Mouse (Mus musculus): Measurements from ENCODE around the gene Med21. TPM values are rescaled to one million over a fixed set of nuclear protein-coding genes. Genes with fewer than 3 reads are reported as not detected.

Med21 gene
- polyA plus RNA-seq, 1 experiment = 68.3 TPM

DNA sequence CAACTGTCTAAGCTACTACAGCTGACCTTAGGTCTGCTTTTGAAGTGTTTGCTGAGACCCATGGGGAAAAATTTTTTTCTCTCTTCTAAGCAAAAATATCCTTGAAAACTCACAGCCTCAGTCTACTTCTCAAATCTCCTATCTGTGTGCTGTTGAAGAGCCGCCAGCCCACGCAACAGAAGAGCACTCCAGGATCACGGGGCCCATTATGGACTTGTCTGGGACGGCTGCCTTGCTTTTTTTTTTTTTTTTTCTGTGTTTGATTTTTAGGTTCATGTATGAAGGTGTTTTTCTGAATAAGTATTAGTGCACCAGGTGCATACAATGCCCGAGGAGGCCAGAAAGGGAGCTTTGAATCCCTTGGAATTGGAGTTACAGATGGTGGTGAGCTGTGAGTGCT is 5.9 kb upstream of the Med21 start:
- no peak for DNase-seq (ENCODE audit: extremely low spot score in 1 of 2, low spot score in 1 of 2)

DNA sequence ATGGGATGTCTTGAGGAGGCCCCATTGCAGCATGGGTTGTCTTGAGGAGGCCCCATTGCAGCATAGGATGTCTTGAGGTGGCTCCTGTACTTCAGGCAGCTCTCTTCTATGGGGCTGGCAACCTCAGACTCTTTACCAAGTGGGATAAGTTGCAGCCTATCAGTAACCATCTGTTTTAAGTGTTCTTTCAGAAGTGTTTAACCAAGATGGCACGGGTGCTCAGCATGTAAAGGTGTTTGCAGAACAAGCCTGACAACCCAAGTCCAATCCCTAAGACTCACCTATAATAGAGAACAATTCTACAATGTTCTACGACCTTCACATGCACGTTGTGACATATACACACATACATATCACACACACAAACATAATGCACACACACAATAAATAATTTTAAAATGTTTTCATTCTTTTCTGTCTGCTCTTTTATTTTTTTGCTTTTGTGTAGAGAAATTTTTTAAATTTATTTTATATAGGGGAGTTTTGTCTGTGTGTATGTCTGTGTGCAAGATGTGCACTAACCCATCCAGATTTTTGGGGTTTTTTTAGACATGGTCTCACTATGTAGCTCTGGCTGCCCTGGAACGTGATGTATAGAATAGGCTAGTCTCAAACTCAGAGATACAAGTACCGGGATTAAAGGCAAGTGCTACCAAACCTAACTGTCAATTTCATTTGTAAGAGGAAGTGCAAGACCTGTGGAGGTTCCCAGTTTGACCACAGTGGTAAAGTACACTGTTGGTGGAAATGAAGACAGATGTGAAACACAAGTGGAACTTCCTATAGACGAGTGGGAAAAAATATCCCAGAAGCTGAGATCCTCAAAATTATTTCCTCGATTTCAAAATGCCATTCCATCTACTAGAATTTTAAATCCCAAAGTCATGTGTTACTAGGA is 2.0 kb upstream of the Med21 start:
- DNase-seq (ENCODE audit: extremely low spot score in 1 of 2, low spot score in 1 of 2) = no peak

DNA sequence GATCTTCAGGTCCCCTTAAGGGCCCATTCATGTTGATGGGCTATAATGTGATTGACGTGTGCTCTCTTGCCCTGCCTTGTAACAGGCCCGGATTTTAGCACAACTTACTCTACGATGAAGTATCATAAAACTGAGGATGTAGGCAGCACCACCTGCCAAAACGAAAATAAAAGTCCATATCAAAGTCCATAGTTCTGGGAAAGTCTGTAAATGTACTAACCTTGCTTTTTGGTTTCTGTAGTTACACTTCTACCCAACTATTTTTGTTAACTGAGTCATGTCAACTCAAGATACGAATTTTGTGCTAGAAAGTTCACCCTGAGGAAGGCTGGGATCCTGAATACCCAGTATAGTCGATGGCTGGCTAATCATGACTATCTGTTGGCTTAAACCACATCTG is 1.4 kb upstream of the Med21 start:
- DNase-seq (ENCODE audit: extremely low spot score in 1 of 2, low spot score in 1 of 2) = no peak

DNA sequence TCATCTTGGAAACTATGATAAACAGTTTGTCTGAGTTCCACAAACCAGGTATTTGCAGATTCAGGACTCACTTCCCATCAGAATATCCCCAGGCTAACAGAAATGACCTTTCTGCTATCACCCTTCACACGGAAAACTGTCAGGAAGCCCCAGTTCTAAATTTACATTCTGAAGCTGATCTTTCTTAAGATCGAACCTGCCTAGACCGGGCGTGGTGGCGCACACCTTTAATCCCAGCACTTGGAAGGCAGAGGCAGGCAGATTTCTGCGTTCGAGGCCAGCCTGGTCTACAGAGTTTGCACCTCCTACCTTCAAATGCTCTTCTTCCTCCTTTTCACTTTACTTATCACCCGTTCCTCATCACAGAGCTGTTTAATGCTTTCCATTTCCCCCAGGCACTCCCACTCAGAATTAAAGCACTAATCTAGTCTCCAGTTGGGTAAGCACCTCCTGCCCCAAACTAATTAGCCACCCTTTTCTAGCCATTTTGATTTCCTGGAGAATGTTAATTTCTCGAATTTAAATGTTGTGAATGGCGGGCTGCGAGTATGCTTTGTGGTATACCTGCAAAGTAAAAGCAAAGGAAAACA is 631 bp upstream of the Med21 start:
- DNase-seq (ENCODE audit: extremely low spot score in 1 of 2, low spot score in 1 of 2) = no peak

DNA sequence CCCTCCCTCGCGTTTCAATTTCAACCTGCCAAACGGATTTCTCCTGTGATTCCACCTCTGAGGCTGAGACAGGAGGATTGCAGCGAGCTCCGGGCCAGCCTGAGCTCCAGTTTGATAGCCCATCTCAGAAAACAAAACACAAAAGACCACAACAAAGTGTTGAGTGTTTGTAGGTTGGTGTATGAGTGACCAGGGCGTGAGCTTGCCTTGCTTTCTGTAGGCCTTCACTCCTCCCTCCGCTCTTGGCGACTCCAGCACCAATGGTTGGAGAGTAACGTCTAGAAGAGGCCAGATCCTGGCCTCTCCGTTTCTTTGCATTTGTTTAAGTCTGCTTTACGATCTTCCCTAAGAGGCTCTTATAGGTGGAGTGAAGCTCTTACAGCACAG is 830 bp downstream of the Med21 start:
- DNase-seq (ENCODE audit: extremely low spot score in 1 of 2, low spot score in 1 of 2) = no peak

DNA sequence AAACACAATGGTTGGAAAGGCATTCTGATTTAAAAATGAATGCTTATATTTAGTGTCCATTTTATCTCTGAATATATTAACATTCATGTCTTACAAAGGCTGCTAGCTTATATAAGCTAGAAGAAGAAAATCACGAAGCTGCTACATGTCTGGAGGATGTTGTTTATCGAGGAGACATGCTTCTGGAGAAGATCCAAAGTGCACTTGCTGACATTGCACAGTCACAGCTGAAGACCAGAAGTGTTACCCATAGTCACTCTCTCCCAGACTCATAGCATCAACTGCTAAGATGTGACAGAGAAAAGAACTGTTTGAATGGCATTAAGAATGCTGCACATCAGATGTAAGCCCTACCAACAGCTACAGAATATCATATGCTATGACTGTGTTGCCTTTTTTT is 7.7 kb downstream of the Med21 start:
- peak; percentile 36 to 48 for DNase-seq (ENCODE audit: extremely low spot score in 1 of 2, low spot score in 1 of 2)

DNA sequence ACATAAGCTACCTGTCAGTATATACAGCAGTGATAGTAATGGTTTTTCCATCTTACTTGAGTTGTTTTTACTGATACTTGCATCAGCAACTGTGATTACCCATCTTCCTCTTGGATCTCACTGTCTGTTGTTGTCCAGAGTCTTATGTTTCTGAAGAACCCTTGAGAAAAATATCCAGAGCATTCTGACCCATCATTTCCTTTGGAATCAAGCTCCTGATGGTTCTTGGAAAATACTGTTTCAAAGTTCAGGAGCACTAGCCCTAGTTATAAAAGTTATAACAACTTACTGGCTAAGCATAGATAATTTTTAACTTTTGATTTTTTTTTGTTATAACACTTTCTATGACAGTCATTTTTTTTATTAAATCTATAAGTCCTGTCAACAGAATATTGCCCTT is 9.1 kb downstream of the Med21 start:
- no peak for DNase-seq (ENCODE audit: extremely low spot score in 1 of 2, low spot score in 1 of 2)

DNA sequence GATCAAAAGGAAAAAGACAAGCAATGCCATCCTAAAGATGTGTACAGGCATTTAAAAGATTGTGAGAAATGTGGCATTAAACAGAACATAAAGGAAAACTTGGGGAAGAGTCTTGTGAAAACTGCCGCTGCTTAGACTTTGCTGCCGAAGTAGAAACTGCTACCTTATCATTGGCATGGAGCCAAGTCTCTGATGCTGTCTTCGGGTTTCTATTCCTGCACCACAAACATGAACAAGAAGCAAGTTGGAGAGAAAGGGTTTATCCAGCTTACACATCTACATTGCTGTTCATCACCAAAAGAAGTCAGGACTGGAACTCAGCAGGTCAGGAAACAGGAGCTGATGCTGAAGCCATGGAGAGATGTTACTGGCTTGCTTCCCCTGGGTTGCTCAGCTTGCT is 10.8 kb downstream of the Med21 start:
- no peak for DNase-seq (ENCODE audit: extremely low spot score in 1 of 2, low spot score in 1 of 2)

DNA sequence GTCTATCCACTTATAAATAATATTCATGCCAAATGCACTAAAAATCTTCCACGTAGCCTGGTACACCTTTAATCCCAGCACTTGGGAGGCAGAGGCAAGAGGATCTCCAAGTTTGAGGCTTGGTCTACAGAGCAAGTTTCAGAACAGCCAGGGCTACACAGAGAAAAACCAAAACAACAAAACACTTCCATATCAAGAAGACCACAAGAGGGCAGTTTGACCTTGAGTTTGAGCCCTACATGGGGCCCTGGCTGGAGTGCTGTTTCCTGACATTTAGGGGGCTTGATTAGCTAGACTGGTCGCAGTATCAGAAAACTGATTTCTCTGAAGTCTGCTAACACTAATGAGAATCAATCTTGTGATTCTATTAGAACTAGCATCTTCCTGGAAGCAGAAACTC is 18.2 kb downstream of the Med21 start:
- peak in 1 of 2 experiments; percentile 14 for DNase-seq (ENCODE audit: extremely low spot score in 1 of 2, low spot score in 1 of 2)

DNA sequence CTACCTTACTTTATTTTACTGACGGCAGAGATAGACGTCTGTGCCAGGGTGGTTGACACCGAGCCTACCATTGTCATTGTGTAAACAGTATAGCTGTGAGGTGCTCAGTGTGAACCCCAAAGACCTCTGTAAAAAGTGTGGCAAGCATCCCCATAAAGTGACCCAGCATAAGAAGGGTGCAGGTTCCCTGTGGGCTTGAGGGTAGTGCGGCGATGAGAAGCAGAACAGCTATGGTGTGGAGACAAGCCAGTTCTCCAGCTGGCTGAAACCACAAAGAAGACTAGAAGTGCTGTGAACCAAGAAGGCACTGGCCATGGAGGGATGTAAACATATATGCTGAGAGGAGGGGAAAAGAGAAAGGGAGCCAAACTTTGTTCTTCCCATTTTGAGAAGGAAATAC is 19.3 kb downstream of the Med21 start:
- no peak for DNase-seq (ENCODE audit: extremely low spot score in 1 of 2, low spot score in 1 of 2)

DNA sequence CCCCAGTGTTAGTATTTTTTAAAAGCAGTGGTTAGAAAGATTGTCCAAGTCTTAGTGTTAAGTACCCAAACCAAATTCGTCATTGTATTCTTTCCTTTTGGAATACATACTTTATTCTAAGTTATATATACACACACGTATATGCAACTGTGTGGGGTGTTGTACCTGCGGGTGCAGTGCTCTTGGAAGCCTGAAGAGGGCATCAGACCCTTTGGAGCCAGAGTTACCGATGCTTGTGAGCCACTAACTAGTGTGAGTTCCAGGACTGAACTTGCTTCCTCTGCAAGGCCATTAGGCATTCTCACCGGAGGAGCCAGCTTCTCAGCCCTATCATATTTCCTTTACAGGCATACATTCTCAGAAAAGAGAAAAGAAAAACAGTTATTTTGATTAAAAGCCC is 20.3 kb downstream of the Med21 start:
- DNase-seq (ENCODE audit: extremely low spot score in 1 of 2, low spot score in 1 of 2) = peak in 1 of 2 experiments; percentile 54

DNA sequence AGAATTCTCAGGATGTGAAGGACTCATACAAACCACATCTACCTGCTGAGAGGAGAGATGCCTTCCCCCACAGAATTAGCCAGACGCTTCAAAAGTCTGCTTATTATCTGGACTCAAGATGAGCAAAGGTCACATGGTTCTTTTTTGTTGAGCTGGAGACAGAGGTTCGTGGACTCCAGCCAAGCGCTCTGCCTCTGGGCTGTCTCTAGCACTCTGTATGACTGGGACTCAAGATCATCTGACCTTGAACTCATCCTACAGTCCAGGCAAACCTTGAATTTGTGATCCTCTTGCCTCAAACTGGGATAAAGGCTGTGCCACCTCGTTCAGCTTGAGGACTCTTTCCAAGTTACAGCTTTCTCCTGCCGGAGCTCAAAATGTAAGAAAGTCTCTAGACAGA is 21.8 kb downstream of the Med21 start:
- no peak for DNase-seq (ENCODE audit: extremely low spot score in 1 of 2, low spot score in 1 of 2)

DNA sequence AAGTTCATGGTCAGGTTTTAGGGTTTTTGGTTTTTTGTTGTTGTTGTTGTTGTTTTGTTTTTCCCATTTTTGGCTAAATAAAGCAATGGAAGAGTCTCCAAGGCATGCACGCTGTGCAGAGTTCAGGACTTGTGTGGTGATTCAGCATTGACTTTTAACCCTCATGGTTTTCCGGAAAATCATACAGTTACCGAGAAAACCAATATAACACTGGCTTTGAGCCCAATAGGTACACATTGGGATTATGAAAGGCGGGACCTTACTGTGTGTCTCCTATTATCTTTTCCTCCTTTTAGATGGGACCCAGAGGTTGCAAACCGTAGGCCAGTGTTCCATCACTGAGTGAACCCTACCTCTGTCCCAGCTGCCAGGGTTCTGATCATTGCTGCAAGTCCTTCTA is 22.6 kb downstream of the Med21 start:
- DNase-seq (ENCODE audit: extremely low spot score in 1 of 2, low spot score in 1 of 2) = no peak

DNA sequence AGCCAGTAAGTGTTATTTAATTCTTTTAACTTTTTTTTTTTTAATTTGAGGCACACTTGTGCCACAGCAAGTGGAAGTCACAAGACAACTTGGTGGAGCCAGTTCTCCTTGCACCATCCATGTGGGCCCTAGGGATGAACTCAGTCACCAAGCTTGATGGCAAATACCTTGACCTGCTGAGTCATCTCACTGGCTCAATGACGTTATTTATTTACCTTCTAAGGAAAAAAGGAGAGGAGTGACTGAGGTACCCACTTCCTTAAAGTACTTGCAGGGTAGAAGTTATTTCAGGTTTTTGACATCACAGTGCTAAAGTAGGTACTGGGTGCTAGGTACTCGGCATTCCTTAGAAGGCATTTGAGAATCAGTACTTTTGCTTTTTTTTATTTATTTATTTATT is 23.1 kb downstream of the Med21 start:
- no peak for DNase-seq (ENCODE audit: extremely low spot score in 1 of 2, low spot score in 1 of 2)

DNA sequence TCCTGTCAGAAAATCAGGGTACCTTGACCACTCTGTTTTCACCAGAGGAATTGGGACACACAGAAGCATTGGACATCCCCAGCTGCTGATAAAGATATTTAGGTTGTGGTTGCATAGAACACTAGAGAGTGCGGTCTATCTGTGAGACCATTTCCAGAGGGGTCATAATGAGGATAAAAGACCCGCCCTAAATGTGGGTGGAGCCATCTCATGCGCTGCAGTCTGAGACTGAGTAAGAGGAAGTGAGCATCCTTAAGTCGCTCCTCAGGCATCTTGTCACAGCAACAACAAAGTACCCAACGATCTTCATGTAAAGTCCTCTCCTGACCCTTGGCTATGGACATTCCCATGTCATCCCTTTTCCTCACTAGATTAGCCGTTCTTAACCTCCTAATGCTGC is 24.5 kb downstream of the Med21 start:
- DNase-seq (ENCODE audit: extremely low spot score in 1 of 2, low spot score in 1 of 2) = no peak

DNA sequence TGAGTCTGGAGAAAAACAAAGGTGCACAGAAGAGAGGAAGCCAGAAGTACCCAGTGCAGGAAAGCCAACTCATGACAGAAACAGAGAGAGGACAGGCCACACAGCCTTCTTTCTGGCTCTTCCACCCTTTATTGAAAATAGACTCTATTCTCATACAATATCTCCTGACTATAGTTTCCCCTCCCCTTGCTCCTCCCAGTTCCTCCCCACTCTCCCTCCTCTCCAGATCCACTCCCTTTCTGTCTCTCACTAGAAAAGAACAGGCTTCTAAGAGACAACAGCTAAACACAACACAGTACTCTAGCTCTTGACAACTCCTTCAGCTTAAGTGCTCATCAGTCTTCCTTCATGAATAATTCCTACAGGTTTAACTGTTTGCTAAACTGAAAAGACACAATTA is 26.3 kb downstream of the Med21 start:
- DNase-seq (ENCODE audit: extremely low spot score in 1 of 2, low spot score in 1 of 2) = no peak

DNA sequence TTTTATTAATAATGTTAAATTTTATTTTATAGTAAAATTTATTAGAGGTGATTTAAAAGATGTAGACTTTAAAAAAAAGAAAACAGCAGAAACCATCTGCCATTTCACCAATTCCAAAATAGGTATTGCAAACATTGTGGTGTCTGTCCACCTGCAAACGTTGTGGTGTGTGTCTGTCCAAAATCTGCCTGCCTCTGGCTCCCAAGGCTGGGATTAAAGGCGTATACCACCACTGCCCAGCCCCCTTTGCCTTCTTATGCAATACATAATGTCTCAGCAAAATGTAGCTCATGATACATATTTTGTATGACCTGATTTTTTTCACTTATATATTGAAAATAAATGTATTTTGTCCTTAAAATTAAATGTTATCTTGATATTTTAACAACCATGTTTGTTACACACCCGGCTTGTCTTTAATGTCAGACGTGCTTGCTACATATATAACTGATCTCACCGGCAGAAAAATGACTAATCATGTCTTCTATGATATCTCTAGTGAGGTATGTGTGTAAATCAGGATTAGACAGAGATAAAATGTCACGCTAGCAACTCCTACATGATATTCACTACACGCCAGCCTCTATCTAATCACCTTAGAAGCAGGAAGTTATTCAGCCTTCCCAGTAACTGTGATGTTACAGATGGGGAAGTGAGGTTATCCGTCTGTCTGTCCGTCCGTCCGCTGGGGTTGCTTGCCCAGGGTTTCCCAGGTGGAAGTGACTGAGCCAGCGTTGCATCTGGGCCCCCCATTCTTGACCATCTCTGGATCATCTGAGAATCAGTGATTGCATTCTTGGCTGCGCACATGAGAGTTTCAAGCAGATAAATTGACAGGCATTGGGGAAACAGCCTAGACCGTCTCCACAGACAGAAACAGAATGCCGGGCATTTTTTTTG is 28.9 kb downstream of the Med21 start:
- no peak for DNase-seq (ENCODE audit: extremely low spot score in 1 of 2, low spot score in 1 of 2)

DNA sequence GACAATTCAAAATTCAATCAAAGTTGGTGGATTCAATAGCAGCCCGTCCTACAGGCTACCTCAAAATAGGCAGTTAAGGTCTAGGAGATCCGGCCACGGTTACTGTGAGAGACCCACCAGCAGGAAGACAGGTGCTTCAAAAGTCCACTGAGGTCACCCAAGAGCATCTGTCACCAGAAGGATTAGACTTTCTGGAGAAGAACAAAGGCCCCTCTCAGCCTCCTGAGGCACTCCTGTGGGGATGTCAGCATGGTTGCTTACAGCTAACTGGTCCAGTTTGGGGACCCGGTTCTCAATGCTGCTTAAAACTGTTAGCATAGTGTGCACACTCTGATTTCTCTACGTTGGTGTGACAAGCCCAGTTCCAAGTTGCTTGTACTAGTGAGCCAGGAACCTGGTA is 29.8 kb downstream of the Med21 start:
- no peak for DNase-seq (ENCODE audit: extremely low spot score in 1 of 2, low spot score in 1 of 2)

DNA sequence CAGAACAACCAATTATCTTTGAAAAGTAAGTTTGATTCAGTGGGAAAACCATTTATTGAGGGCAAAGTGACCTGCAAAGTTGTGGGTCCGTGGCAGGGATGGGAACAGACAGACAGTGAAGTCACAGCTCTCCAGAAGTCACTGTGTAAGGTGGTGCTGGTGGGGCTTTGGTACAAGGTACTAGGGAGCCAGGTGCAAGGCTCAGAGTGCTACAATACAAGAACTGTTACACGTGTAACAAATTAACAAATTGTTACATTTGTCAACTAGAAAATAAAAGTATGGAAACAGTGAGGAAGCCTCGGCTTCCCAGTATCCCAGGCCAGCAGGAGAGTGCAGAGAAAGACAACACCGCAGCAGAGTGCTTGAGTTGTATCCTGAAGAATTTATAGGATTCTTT is 31.3 kb downstream of the Med21 start:
- DNase-seq (ENCODE audit: extremely low spot score in 1 of 2, low spot score in 1 of 2) = no peak

DNA sequence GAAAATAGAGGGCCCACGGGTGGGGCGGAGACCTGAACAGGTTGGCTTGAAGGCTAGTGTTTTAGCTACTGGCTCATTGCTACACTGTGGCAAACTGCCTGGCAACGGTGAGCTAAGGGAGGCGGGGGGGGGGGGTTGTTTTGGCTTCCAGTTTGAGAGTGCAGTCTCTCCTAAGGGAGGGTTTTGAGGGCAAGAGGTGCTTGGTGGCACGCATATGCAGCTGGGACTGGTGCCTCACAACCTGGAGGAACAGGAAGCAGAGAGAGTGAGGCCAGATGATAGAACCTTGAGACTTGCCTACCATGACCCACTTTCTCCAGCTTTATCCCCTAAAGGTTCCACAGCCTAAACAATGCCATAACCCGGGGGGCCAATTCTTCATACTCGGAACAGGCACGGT is 32.1 kb downstream of the Med21 start:
- no peak for DNase-seq (ENCODE audit: extremely low spot score in 1 of 2, low spot score in 1 of 2)

DNA sequence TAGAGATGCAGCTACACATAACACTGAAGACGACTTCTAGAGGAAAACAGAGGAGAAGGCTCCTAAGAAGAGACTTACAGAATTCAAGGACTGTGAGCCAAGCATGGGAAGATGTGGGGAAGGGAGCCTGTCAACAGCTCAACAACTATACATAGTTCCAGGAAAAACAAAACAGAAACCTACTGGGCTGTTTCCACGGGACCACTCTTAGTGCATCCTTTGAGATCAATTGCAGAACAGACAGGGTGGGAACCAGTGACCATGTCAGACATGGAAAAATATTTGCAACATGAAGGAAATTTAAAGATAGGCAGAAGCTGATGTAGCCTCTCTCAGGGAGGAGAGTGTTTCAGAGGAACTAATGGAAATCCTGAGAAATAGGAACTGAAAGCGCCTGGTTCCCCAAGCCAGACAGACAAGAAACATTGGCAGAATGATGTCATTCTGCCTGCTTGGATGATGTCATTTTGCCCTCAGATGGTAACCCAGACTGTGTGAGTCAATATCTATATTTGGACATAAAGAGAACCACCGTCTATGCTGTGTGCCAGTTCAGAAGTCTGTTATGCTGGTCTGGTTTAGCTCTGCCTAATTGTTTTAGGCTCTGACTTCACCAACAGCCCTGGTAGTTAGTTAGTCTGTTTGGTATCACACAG is 32.7 kb downstream of the Med21 start:
- DNase-seq (ENCODE audit: extremely low spot score in 1 of 2, low spot score in 1 of 2) = no peak

Data from frontal cortex, adult 2 months (tissue).